Mouse (Mus musculus) gastrocnemius, adult 8-10 months (tissue): ENCODE measurements around the gene Gm35315. TPM values are rescaled to one million over a fixed set of nuclear protein-coding genes. Genes with fewer than 3 reads are reported as not detected.
A peak's percentile ranks its signal among the peaks of the same experiment; 100 is the strongest.
"Not testable (repeated sequence)": the region's sequence is repeated elsewhere in the genome, so short reads cannot be mapped to it uniquely, and the experiment has no call there.

Experiments used
- DNase-seq, 2 experiments: peaks; one replicate each; pipeline ENCODE4 v3.0.0; 2022; ENCODE audit warnings: low spot score in 2 of 2
- total RNA-seq, 4 experiments: library from RNA; stranded (reverse); gene quantifications; 2 replicates each; pipeline ENCODE4 v1.2.4; 2022

Gm35315 gene
- total RNA-seq = under 1 TPM; 0.27 to 0.49 (median 0.34) TPM

- DNase-seq = peak; percentile 76 to 79
These were observed at the start of gene Gm35315 for GRCm38 (mm10) chr5:110094030-110094846. Gene Gm35315, minus strand, starts transcription at chr5:110094420.

- DNase-seq = no peak
These were observed 48.8 kb upstream of the Gm35315 start for GRCm38 (mm10) chr5:110143007-110143406.

- DNase-seq = no peak
These were observed 48.1 kb upstream of the Gm35315 start for GRCm38 (mm10) chr5:110142309-110142708.

- DNase-seq = no peak
These were observed 46.2 kb upstream of the Gm35315 start for GRCm38 (mm10) chr5:110140424-110140823.

- DNase-seq = no peak
These were observed 45.1 kb upstream of the Gm35315 start for GRCm38 (mm10) chr5:110139325-110139724.

- DNase-seq = no peak
These were observed 43.6 kb upstream of the Gm35315 start for GRCm38 (mm10) chr5:110137816-110138215.

GRCm38 (mm10) chr5:110136087-110136464 is 41.9 kb upstream of the Gm35315 start:
- no peak for DNase-seq

GRCm38 (mm10) chr5:110135293-110136086 is 41.3 kb upstream of the Gm35315 start, which contains the start of gene Chfr:
Gene Chfr, plus strand, starts transcription at chr5:110135842.
- DNase-seq = peak; percentile 97 to 98

- DNase-seq = not testable (repeated sequence)
These were observed 28.2 kb upstream of the Gm35315 start for GRCm38 (mm10) chr5:110122380-110122779.

GRCm38 (mm10) chr5:110109991-110110441 is 15.8 kb upstream of the Gm35315 start, which contains the start of gene Zfp605:
Gene Zfp605, plus strand, starts transcription at chr5:110110092.
- peak; percentile 78 to 84 for DNase-seq

GRCm38 (mm10) chr5:110108305-110108628 is 14.0 kb upstream of the Gm35315 start:
- no peak for DNase-seq

GRCm38 (mm10) chr5:110107581-110108304 is 13.5 kb upstream of the Gm35315 start, which contains the start of gene Gtpbp6:
Gene Gtpbp6, minus strand, starts transcription at chr5:110108197.
- peak; percentile 89 to 94 for DNase-seq

GRCm38 (mm10) chr5:110106901-110107564 is 12.8 kb upstream of the Gm35315 start:
- DNase-seq = no peak

- DNase-seq = no peak
These were observed 12.1 kb upstream of the Gm35315 start for GRCm38 (mm10) chr5:110106140-110106871.

- no peak for DNase-seq
These were observed 10.6 kb upstream of the Gm35315 start for GRCm38 (mm10) chr5:110104616-110105380.

GRCm38 (mm10) chr5:110103901-110104615 is 9.8 kb upstream of the Gm35315 start:
- DNase-seq = no peak

- no peak for DNase-seq
These were observed 8.8 kb upstream of the Gm35315 start for GRCm38 (mm10) chr5:110102853-110103625.

GRCm38 (mm10) chr5:110102429-110102828 is 8.2 kb upstream of the Gm35315 start:
- no peak for DNase-seq
